Mouse (Mus musculus) kidney, postnatal 0 days (tissue): ENCODE results near the gene Efna4. TPM values are rescaled to one million over a fixed set of nuclear protein-coding genes. Genes with fewer than 3 reads are reported as not detected.

Experiments used
- ATAC-seq: fragments of 200-750 bp; cut with Nextera tagmentation; replicated peaks from 2 replicates; pipeline ENCODE4 v1.8.0; 2017; ENCODE audit warnings: low read depth, moderate number of reproducible peaks, moderate TSS enrichment, moderate library complexity; ENCODE audit not compliant: low FRiP score
- DNase-seq: peaks from one replicate; pipeline ENCODE4 v3.0.0-alpha.2; 2016; ENCODE audit warnings: low spot score
- H3K27ac ChIP-seq: fragments of 300-500 bp; sonication (generic); 2 replicates; pipeline ENCODE4 v1.5.1; 2014; ENCODE audit warnings: mild to moderate bottlenecking
- H3K27me3 ChIP-seq: fragments of 300-500 bp; sonication (generic); 2 replicates; pipeline ENCODE4 v1.6.1; 2014; ENCODE audit warnings: low read length, mixed read lengths; ENCODE audit not compliant: insufficient read depth
- H3K36me3 ChIP-seq: fragments of 300-500 bp; sonication (generic); 2 replicates; pipeline ENCODE4 v1.6.1; 2014; ENCODE audit warnings: low read length, mixed read lengths; ENCODE audit not compliant: insufficient read depth
- H3K4me1 ChIP-seq: fragments of 300-500 bp; sonication (generic); replicated peaks from 2 replicates; pipeline ENCODE4 v1.6.1; 2014; ENCODE audit warnings: antibody characterized with exemption, low read length, mixed read lengths; ENCODE audit not compliant: insufficient read depth
- H3K4me2 ChIP-seq: fragments of 300-500 bp; sonication (generic); 2 replicates; pipeline ENCODE4 v1.6.1; 2014; ENCODE audit warnings: mild to moderate bottlenecking, low read length, moderate library complexity, mixed read lengths
- H3K4me3 ChIP-seq: fragments of 300-500 bp; sonication (generic); replicated peaks from 2 replicates; pipeline ENCODE4 v1.5.1; 2014; ENCODE audit warnings: low read depth, low read length
- H3K9ac ChIP-seq: fragments of 300-500 bp; sonication (generic); 2 replicates; pipeline ENCODE4 v1.6.1; 2014; ENCODE audit warnings: low read depth, low read length
- H3K9me3 ChIP-seq: fragments of 300-500 bp; sonication (generic); replicated peaks from 2 replicates; pipeline ENCODE4 v1.6.1; 2016; ENCODE audit warnings: low read length, inconsistent platforms, mixed read lengths
- CTCF ChIP-seq: IDR thresholded peaks from 2 replicates; pipeline ENCODE4 v1.5.1; 2016; ENCODE audit warnings: antibody characterized with exemption, low read depth, mild to moderate bottlenecking, moderate library complexity
- WGBS: fragments of 180-500 bp; shearing (Covaris S2); extraction: QIAGEN DNeasy Blood & Tissue Kit; methylation state at CpG from one replicate; pipeline ENCODE4 v1.1.7; 2014; 5-methylcytosine and 5-hydroxymethylcytosine counted together
- polyA plus RNA-seq: library from polyadenylated mRNA; unstranded; fragments of >200 nt; fragmentation: Nextera tagmentation; extraction: Ambion mirVana; gene quantifications from 2 replicates; pipeline ENCODE4 v1.2.1, GENCODE M21; 2015

Gene Efna4
- polyA plus RNA-seq, 1 experiment from 2014 or later: 24.4 TPM

DNA sequence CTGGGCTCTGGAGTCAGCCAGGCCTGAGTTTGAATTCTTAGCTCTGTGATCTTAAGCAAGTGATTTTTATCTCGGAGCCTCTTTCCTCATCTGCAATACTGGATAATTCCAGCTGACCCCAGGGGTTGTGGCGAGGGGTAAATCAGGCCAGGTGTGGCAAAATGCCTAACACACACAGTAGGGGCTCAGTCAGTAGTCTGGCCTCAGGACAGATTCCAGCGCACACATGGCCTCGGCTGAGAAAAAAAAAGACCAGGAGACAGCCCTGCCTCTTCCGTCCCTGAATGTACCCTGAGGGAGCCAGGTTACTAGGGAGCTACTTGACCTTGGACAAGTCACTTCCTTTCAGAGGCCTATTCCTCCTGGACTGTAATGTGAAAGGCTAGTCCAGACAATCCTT lies 45.1 kb upstream of the Efna4 start:
- Histone ChIP-seq H3K27ac (no peak overlapping the region), H3K4me1 (peaks cover 11% of the 10 kb centered on the region; the same call in 1 of the 2 replicates), H3K27me3 (no peaks in the 10 kb centered on the region), H3K4me2 (no peak overlapping the region), H3K9ac (no peak overlapping the region), H3K36me3 (0 out of 2 replicates have a peak, but pooled peaks cover 12% of the 10 kb centered on the region), H3K9me3 (no peaks in the 10 kb centered on the region), H3K4me3 (no peak overlapping the region)
- 87% methylated on average over 5 of the region's 5 CpGs for WGBS
- no peak for DNase-seq
- TF ChIP-seq CTCF: no peak
- ATAC-seq: no peak

DNA sequence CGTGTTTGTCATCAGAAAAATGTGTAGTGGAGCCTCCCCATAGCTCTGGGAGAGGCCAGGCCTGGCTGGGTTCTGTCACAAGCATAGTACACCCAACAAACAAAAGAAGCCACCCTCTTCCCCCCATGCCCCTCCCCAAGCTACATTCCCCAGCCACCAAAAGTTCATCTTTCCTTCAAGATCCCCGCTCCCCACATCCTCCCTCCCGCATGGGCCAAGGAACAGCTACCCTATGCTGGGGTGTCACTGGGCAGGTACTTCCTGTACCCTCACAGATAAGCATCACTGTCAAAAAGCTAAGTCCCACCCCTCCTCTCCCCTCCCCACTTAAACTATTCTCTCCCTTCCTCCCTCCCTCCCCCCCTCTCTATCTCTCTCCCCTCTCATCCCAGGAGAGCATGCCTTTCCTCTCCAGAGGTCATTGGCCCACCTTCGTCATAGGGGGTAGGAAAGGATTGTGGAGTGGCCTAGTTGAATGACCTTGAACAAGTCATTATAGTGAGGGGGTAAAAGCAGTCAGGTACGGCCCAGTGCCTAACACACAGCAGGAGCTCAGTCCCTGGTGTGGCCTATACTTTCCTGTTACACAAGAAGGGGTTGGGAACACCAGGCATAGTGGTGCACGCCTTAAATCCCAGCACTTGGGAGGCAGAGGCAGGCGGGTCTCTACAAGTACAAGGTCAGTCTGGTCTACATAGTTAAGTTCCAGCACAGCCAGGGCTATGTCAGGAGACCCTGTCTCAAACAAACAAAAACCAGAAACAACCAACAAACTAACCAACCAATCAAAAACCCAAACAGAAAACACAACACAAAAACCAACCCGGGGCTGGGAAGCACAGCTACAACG lies 44.4 kb upstream of the Efna4 start:
- no peak overlapping the region for H3K27ac ChIP-seq
- no peaks in the 10 kb centered on the region for H3K9me3 ChIP-seq
- 0 out of 2 replicates have a peak, but pooled peaks cover 12% of the 10 kb centered on the region for H3K36me3 ChIP-seq
- no peak overlapping the region for H3K4me2 ChIP-seq
- DNase-seq: no peak
- 83% methylated on average over 9 of the region's 9 CpGs for WGBS
- no peak overlapping the region for H3K9ac ChIP-seq
- no peak overlapping the region for H3K4me3 ChIP-seq
- no peak for ATAC-seq
- H3K27me3 ChIP-seq: no peaks in the 10 kb centered on the region
- TF ChIP-seq CTCF: no peak
- peaks cover 8% of the 10 kb centered on the region; the same call in 1 of the 2 replicates for H3K4me1 ChIP-seq

DNA sequence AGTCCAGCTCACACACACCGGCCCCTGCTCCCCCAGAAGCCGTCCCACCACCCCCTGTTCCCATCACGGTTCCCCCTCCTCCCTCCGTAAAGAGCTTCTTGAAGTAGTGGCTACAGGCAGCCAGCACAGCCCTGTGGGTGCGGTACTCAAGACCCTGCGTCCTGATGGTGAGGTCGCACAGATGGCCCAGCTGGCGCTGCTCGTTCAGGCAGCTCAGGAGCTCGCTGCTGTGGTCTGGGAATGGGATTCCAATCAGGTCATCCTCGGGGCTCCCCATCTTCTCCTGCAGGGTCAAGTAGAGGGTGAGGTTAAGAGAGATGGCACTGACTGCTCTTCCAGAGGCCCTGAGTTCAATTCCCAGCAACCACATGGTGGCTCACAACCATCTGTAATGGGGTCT lies 43.4 kb upstream of the Efna4 start:
- no peak overlapping the region for H3K27ac ChIP-seq
- WGBS: 84% methylated on average over 11 of the region's 11 CpGs
- H3K4me2 ChIP-seq: no peak overlapping the region
- no peak for ATAC-seq
- no peak for DNase-seq
- no peak for TF ChIP-seq CTCF
- no peaks in the 10 kb centered on the region for H3K9me3 ChIP-seq
- H3K36me3 ChIP-seq: 0 out of 2 replicates have a peak, but pooled peaks cover 12% of the 10 kb centered on the region
- peaks cover 4% of the 10 kb centered on the region; the same call in 1 of the 2 replicates for H3K4me1 ChIP-seq
- H3K27me3 ChIP-seq: no peaks in the 10 kb centered on the region
- no peak overlapping the region for H3K9ac ChIP-seq
- no peak overlapping the region for H3K4me3 ChIP-seq

DNA sequence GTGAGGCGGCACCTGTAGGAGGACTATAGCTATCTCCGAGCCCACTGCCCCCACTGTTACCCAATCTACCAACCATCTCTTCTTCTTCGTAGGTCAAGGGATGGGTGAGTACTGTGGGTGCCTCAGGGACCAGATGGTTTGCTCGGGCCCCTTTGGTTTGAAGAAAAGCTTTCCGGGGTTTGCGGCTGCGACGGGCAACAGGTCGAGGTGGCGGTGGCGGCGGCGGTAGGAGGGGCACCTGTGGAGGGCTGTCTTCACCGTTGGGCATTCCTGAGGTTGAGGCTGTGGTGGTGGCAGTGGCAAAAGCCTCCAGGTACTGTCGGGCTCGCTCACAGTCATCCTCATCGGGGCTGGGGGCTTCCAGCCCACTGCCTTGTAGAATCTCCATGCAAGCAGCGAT lies 42.9 kb upstream of the Efna4 start:
- no peak for ATAC-seq
- TF ChIP-seq CTCF: no peak
- H3K9ac ChIP-seq: no peak overlapping the region
- WGBS: 94% methylated on average over 18 of the region's 18 CpGs
- no peaks in the 10 kb centered on the region for H3K9me3 ChIP-seq
- H3K4me3 ChIP-seq: no peak overlapping the region
- H3K36me3 ChIP-seq: 0 out of 2 replicates have a peak, but pooled peaks cover 12% of the 10 kb centered on the region
- no peaks in the 10 kb centered on the region for H3K27me3 ChIP-seq
- peaks cover 4% of the 10 kb centered on the region; the same call in 1 of the 2 replicates for H3K4me1 ChIP-seq
- no peak for DNase-seq
- no peak overlapping the region for H3K27ac ChIP-seq
- H3K4me2 ChIP-seq: no peak overlapping the region

DNA sequence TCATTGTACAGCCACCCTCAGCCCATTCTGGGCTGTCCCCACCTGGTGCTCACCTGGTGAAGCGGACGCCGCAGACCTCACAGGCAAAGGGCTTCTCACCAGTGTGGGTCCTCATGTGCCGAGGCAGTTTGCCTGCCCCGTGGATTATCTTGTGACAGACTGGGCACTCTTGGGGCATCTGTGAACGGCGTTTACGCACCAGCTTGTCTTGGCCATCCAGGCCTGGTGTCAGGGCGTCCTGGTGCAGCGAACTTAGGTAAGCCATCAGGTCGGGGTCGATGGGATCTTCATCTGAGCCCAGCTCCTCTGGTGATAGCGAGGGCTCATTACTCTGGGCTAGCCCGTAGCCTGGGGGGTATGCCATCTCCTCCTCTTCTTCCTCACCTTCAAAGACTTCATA lies 42.5 kb upstream of the Efna4 start:
- Histone ChIP-seq H3K27ac (no peak overlapping the region), H3K9ac (no peak overlapping the region), H3K4me1 (peaks cover 4% of the 10 kb centered on the region; the same call in 1 of the 2 replicates), H3K9me3 (no peaks in the 10 kb centered on the region), H3K4me2 (no peak overlapping the region), H3K4me3 (no peak overlapping the region), H3K36me3 (0 out of 2 replicates have a peak, but pooled peaks cover 12% of the 10 kb centered on the region), H3K27me3 (no peaks in the 10 kb centered on the region)
- TF ChIP-seq CTCF: no peak
- no peak for ATAC-seq
- no peak for DNase-seq
- 95% methylated on average over 14 of the region's 14 CpGs for WGBS

DNA sequence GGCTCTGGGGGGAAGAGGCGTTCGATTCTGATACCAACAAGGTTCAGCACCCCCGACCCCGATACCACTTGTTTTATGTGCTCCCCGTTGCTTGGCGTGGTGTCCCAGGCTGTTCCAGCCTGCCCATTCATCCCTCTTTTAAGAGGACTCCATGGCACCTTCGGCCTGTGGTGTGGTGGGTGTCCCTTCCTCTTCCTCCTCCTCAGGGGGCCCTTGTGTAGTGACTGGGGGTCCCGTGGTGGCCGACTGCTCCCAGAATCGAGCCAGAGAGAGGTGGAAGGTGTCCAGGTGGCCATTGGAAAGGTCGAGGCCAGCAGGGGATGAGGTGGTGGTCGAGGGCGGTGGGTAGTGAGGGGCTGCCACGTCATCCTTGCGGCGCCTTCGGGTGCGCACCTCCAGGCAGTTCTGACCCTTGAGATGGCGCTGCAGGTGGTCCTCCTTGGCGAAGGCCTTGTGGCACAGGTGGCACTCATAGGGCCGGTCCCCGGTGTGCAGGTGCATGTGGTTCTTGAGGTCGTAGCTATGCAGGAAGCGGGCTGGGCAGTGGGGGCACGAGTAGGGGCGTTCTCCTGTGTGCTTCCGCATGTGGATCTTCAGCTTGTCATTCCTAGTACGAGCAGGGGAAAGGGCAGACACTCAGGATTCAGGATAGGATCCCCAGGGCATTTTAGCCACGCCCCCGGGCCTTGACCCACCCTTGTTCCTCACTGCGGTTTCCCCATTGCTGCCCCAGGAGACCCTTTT lies 41.7 kb upstream of the Efna4 start:
- TF ChIP-seq CTCF: no peak
- Histone ChIP-seq H3K4me2 (no peak overlapping the region), H3K9me3 (no peaks in the 10 kb centered on the region), H3K36me3 (0 out of 2 replicates have a peak, but pooled peaks cover 12% of the 10 kb centered on the region), H3K4me1 (peaks cover 4% of the 10 kb centered on the region; the same call in 1 of the 2 replicates), H3K27me3 (no peaks in the 10 kb centered on the region), H3K4me3 (0 out of 2 replicates have a peak overlapping the region, but pooled peaks have one; percentile 42), H3K27ac (no peak overlapping the region), H3K9ac (no peak overlapping the region)
- 89% methylated on average over 28 of the region's 31 CpGs for WGBS
- ATAC-seq: no peak
- no peak for DNase-seq
